Mouse (Mus musculus): Measurements from ENCODE around the gene Erbb3.

- TF ChIP-seq CTCF (IDR thresholded peaks at IDR 0.05; ENCODE audit: insufficient read depth, low read length), result no peak
- no peak for TF ChIP-seq POLR2A (IDR thresholded peaks at IDR 0.05; ENCODE audit: borderline replicate concordance, extremely low read depth, low read depth, low read length)
Observed at GRCm38 (mm10) chr10:128631571-128631970, 42.1 kb upstream of the Erbb3 start.

All from lung, adult 2 months (tissue).